Mouse (Mus musculus): Measurements from ENCODE around the gene Prpf31.

DNA sequence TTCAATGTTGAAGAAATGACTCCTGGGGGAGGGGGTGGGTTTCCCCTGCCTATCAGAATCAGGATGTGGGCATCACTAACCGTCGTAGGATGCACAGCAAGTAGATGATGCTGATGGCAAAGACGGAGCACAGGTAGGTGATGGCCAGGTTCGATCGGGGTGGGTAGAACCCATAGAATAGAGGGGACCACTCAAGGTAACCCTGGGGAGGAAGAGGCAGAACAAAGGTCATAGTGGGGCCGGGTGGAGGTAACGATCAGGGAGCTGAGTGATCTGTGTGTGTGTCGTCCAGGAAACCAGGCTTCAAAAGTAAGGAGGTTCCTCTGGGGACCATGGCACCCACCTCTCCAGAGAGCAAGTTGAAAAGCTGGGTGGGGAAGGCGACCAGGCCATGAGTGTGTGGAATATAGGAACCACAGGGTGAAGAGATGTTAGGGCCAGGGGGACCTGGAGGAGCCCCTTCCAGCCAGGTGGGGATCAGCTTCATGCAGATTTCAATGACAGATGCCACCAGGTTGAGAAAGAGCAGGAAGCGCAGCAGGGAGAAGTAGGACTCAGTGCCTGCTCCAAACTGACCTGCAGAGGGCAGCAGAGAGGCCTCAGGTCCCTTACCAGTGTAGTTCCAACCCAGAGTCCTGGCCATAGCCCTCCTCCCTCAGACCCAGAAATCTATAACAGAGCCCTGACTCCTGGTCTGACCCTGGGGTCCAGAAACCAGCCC is 44.9 kb downstream of the Prpf31 start:
- no peak for TF ChIP-seq POLR2A (IDR thresholded peaks at IDR 0.05; ENCODE audit: extremely low read depth, insufficient read depth, low read length)
- peak; percentile 98 for TF ChIP-seq CTCF (IDR thresholded peaks at IDR 0.05; ENCODE audit: low read depth, low read length)

All from liver, adult 2 months (tissue).